Mouse (Mus musculus): ENCODE measurements around the gene Rassf10. TPM values are rescaled to one million over a fixed set of nuclear protein-coding genes. Genes with fewer than 3 reads are reported as not detected.

The Rassf10 gene
- 0.34 and 0.49 TPM in 2 replicates for polyA plus RNA-seq (2021; fragmentation: Nextera tagmentation)
- long read RNA-seq, experiment 1, transcript Rassf10-201 (1 exons, 3,496 nt): major isoform, 5 of 5 reads
- long read RNA-seq, experiment 1, partial matches to known transcripts: 0 of 5 reads
- long read RNA-seq, experiment 1, other reads (novel, unspliced or antisense): 0 of 5 reads
- long read RNA-seq, experiment 2, partial matches to known transcripts: 0 of 1 reads
- long read RNA-seq, experiment 2, other reads (novel, unspliced or antisense): 0 of 1 reads

DNA sequence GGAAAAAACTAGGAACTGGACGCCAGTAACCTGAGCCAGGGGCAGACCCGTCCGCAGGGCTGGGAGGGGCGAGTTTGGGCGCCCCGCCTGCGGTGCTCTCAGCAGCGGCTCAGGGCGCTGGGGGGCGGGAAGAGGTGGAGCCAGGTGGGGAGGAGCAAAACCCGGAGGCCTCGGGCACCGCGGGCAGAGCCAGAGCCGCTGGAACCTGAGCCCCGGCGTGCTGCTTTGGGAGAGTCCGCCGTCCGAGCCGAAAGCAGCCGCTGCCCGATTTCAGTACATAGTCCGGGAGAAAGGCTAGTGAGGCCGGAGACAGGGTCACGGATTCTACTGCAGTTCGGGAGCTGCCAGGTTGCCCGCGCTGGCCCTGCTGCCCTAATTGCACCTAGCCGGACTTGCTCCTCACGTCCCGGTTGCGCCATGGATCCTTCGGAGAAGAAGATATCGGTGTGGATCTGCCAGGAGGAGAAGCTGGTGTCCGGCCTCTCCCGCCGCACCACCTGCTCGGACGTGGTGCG lies at the start of gene Rassf10:
Gene Rassf10 (plus strand): TSS at position 186 of the 515 bp plus-strand sequence.

Measured in left cerebral cortex, adult 6 months (tissue).